Mouse (Mus musculus): ENCODE measurements at regions not wholly inside any gene's neighbourhood (a gene's known extent, or its start where the extent isn't known, plus 50 kb on each side); places are given as distances from the start of the nearest gene placed in this dataset.

- TF ChIP-seq CTCF (IDR thresholded peaks at IDR 0.05; ENCODE audit: borderline replicate concordance, insufficient read depth, low read length) (no peak), POLR2A (IDR thresholded peaks at IDR 0.05; ENCODE audit: low read depth, low read length) (no peak)
Observed at GRCm38 (mm10) chr3:8161997-8162756, 1447.7 kb downstream of the Zfp704 start.

Data from embryonic fibroblast, embryonic 13.5 days (primary cell).